Mouse (Mus musculus): ENCODE data around the gene Rag1. TPM values are rescaled to one million over a fixed set of nuclear protein-coding genes. Genes with fewer than 3 reads are reported as not detected.
A peak's percentile ranks its signal among the peaks of the same experiment; 100 is the strongest.

Rag1 gene
- total RNA-seq, 1 experiment from 2014 or later: 1.1 TPM

GRCm38 (mm10) chr2:101603099-101603498 is 46.2 kb downstream of the Rag1 start:
- no peak for ATAC-seq (replicated peaks in 1 of 2; ENCODE audit: insufficient read depth in 1 of 2, low FRiP score in 2 of 2, low TSS enrichment in 1 of 2, low read depth in 1 of 2, poor library complexity in 2 of 2, severe bottlenecking in 2 of 2)

GRCm38 (mm10) chr2:101600703-101601102 is 48.6 kb downstream of the Rag1 start:
- ATAC-seq (replicated peaks in 1 of 2; ENCODE audit: insufficient read depth in 1 of 2, low FRiP score in 2 of 2, low TSS enrichment in 1 of 2, low read depth in 1 of 2, poor library complexity in 2 of 2, severe bottlenecking in 2 of 2): peak; percentile 72 to 79

- no peak for ATAC-seq (replicated peaks in 1 of 2; ENCODE audit: insufficient read depth in 1 of 2, low FRiP score in 2 of 2, low TSS enrichment in 1 of 2, low read depth in 1 of 2, poor library complexity in 2 of 2, severe bottlenecking in 2 of 2)
Measured at GRCm38 (mm10) chr2:101598190-101599181, 50.8 kb downstream of the Rag1 start.

GRCm38 (mm10) chr2:101597186-101597585 is 52.1 kb downstream of the Rag1 start:
- no peak for ATAC-seq (replicated peaks in 1 of 2; ENCODE audit: insufficient read depth in 1 of 2, low FRiP score in 2 of 2, low TSS enrichment in 1 of 2, low read depth in 1 of 2, poor library complexity in 2 of 2, severe bottlenecking in 2 of 2)

- peak in 1 of 2 experiments; percentile 51; a peak in 1 of 4 replicates for ATAC-seq (replicated peaks in 1 of 2; ENCODE audit: insufficient read depth in 1 of 2, low FRiP score in 2 of 2, low TSS enrichment in 1 of 2, low read depth in 1 of 2, poor library complexity in 2 of 2, severe bottlenecking in 2 of 2)
Measured at GRCm38 (mm10) chr2:101594681-101595080, 54.6 kb downstream of the Rag1 start.

- ATAC-seq (replicated peaks in 1 of 2; ENCODE audit: insufficient read depth in 1 of 2, low FRiP score in 2 of 2, low TSS enrichment in 1 of 2, low read depth in 1 of 2, poor library complexity in 2 of 2, severe bottlenecking in 2 of 2): no peak
Measured at GRCm38 (mm10) chr2:101592886-101593285, 56.4 kb downstream of the Rag1 start.

- no peak for ATAC-seq (replicated peaks in 1 of 2; ENCODE audit: insufficient read depth in 1 of 2, low FRiP score in 2 of 2, low TSS enrichment in 1 of 2, low read depth in 1 of 2, poor library complexity in 2 of 2, severe bottlenecking in 2 of 2)
Measured at GRCm38 (mm10) chr2:101592023-101592841, 57.1 kb downstream of the Rag1 start.

GRCm38 (mm10) chr2:101591356-101591755 is 57.9 kb downstream of the Rag1 start:
- ATAC-seq (replicated peaks in 1 of 2; ENCODE audit: insufficient read depth in 1 of 2, low FRiP score in 2 of 2, low TSS enrichment in 1 of 2, low read depth in 1 of 2, poor library complexity in 2 of 2, severe bottlenecking in 2 of 2): no peak

Other genes starting within 250 kb of the Rag1 start
- 3.2 and 5.1 TPM in 2 replicates for gene Rag2, start 24.8 kb downstream of the Rag1 start, total RNA-seq (2017)
- 95.0 and 135 TPM in 2 replicates for gene B230118H07Rik, start within 50 bp of the Rag1 start, total RNA-seq (2017)
- gene Traf6, start 28.9 kb upstream of the Rag1 start, total RNA-seq (2017): 21.7 and 23.7 TPM in 2 replicates
- 0.69 and 2.2 TPM in 2 replicates for gene Prr5l, start 233.5 kb upstream of the Rag1 start, total RNA-seq (2017)
- 22.1 and 29.5 TPM in 2 replicates for gene Commd9, start 236.7 kb upstream of the Rag1 start, total RNA-seq (2017)